Mouse (Mus musculus): ENCODE measurements around the gene Espnl. TPM values are rescaled to one million over a fixed set of nuclear protein-coding genes. Genes with fewer than 3 reads are reported as not detected.

Gene Espnl
- 0.04 and 0.05 TPM in 2 replicates for polyA plus RNA-seq (2015; fragmentation: Nextera tagmentation; extraction: Ambion mirVana)

GRCm38 (mm10) chr1:91321760-91322438 is at the start of gene Espnl:
Gene Espnl, plus strand, starts transcription at chr1:91322075.
- Histone ChIP-seq H3K4me2 (no peak within 1 kb of the TSS), H3K27me3 (no peaks in the 10 kb centered on the region), H3K27ac (no peak within 1 kb of the TSS), H3K4me3 (no peak within 1 kb of the TSS), H3K4me1 (no peaks in the 10 kb centered on the region), H3K9me3 (no peaks in the 10 kb centered on the region), H3K9ac (no peak within 1 kb of the TSS), H3K36me3 (no peaks in the 10 kb centered on the region)
- no peak for ATAC-seq (ENCODE audit: borderline replicate concordance, extremely low read depth, low FRiP score, low TSS enrichment)
- 47% methylated on average over 19 of the region's 19 CpGs for WGBS

- Histone ChIP-seq H3K27ac (no peak overlapping the region), H3K4me3 (no peak overlapping the region), H3K27me3 (no peaks in the 10 kb centered on the region), H3K4me2 (no peak overlapping the region), H3K9me3 (no peaks in the 10 kb centered on the region), H3K4me1 (no peaks in the 10 kb centered on the region), H3K36me3 (peaks cover 15% of the 10 kb centered on the region), H3K9ac (no peak overlapping the region)
- no peak for ATAC-seq (ENCODE audit: borderline replicate concordance, extremely low read depth, low FRiP score, low TSS enrichment)
- WGBS, result 80% methylated on average over 2 of the region's 2 CpGs
These were observed 49.6 kb upstream of the Espnl start for GRCm38 (mm10) chr1:91272260-91272659.

- no peaks in the 10 kb centered on the region for H3K9me3 ChIP-seq
- no peaks in the 10 kb centered on the region for H3K27me3 ChIP-seq
- 94% methylated on average over 4 of the region's 4 CpGs for WGBS
- no peak overlapping the region for H3K4me3 ChIP-seq
- H3K4me1 ChIP-seq, result no peaks in the 10 kb centered on the region
- no peak overlapping the region for H3K27ac ChIP-seq
- no peak for ATAC-seq (ENCODE audit: borderline replicate concordance, extremely low read depth, low FRiP score, low TSS enrichment)
- no peak overlapping the region for H3K9ac ChIP-seq
- H3K36me3 ChIP-seq, result peaks cover 35% of the 10 kb centered on the region
- H3K4me2 ChIP-seq, result no peak overlapping the region
These were observed 45.3 kb upstream of the Espnl start for GRCm38 (mm10) chr1:91276581-91276980.

GRCm38 (mm10) chr1:91277480-91277879 is 44.4 kb upstream of the Espnl start:
- H3K4me2 ChIP-seq, result no peak overlapping the region
- peaks cover 37% of the 10 kb centered on the region for H3K36me3 ChIP-seq
- 83% methylated on average over 2 of the region's 2 CpGs for WGBS
- no peaks in the 10 kb centered on the region for H3K9me3 ChIP-seq
- no peak overlapping the region for H3K27ac ChIP-seq
- no peaks in the 10 kb centered on the region for H3K27me3 ChIP-seq
- H3K9ac ChIP-seq, result no peak overlapping the region
- H3K4me1 ChIP-seq, result no peaks in the 10 kb centered on the region
- H3K4me3 ChIP-seq, result no peak overlapping the region
- no peak for ATAC-seq (ENCODE audit: borderline replicate concordance, extremely low read depth, low FRiP score, low TSS enrichment)

- Histone ChIP-seq H3K9ac (no peak overlapping the region), H3K27ac (no peak overlapping the region), H3K4me1 (no peaks in the 10 kb centered on the region), H3K4me2 (no peak overlapping the region), H3K36me3 (peaks cover 43% of the 10 kb centered on the region), H3K9me3 (no peaks in the 10 kb centered on the region), H3K4me3 (no peak overlapping the region), H3K27me3 (no peaks in the 10 kb centered on the region)
- ATAC-seq (ENCODE audit: borderline replicate concordance, extremely low read depth, low FRiP score, low TSS enrichment), result no peak
- 87% methylated on average over 3 of the region's 3 CpGs for WGBS
These were observed 43.3 kb upstream of the Espnl start for GRCm38 (mm10) chr1:91278410-91279119.

- ATAC-seq (ENCODE audit: borderline replicate concordance, extremely low read depth, low FRiP score, low TSS enrichment), result no peak
- Histone ChIP-seq H3K9ac (no peak overlapping the region), H3K36me3 (peaks cover 43% of the 10 kb centered on the region), H3K27me3 (no peaks in the 10 kb centered on the region), H3K27ac (no peak overlapping the region), H3K4me1 (no peaks in the 10 kb centered on the region), H3K4me3 (no peak overlapping the region), H3K9me3 (no peaks in the 10 kb centered on the region), H3K4me2 (no peak overlapping the region)
- 64% methylated on average over 1 of the region's 1 CpGs for WGBS
These were observed 42.7 kb upstream of the Espnl start for GRCm38 (mm10) chr1:91279126-91279525.

- no peak for ATAC-seq (ENCODE audit: borderline replicate concordance, extremely low read depth, low FRiP score, low TSS enrichment)
- no peaks in the 10 kb centered on the region for H3K4me1 ChIP-seq
- peaks cover 54% of the 10 kb centered on the region for H3K36me3 ChIP-seq
- no peak overlapping the region for H3K4me3 ChIP-seq
- no peaks in the 10 kb centered on the region for H3K27me3 ChIP-seq
- H3K4me2 ChIP-seq, result no peak overlapping the region
- no peak overlapping the region for H3K27ac ChIP-seq
- H3K9me3 ChIP-seq, result no peaks in the 10 kb centered on the region
- H3K9ac ChIP-seq, result no peak overlapping the region
- 84% methylated on average over 1 of the region's 1 CpGs for WGBS
These were observed 39.3 kb upstream of the Espnl start for GRCm38 (mm10) chr1:91282582-91282981.

- Histone ChIP-seq H3K9me3 (no peaks in the 10 kb centered on the region), H3K27ac (no peak overlapping the region), H3K36me3 (peaks cover 39% of the 10 kb centered on the region), H3K27me3 (no peaks in the 10 kb centered on the region), H3K4me1 (no peaks in the 10 kb centered on the region), H3K4me2 (no peak overlapping the region), H3K4me3 (no peak overlapping the region), H3K9ac (no peak overlapping the region)
- ATAC-seq (ENCODE audit: borderline replicate concordance, extremely low read depth, low FRiP score, low TSS enrichment), result no peak
- WGBS, result 96% methylated on average over 1 of the region's 1 CpGs
These were observed 32.5 kb upstream of the Espnl start for GRCm38 (mm10) chr1:91289375-91289774.

GRCm38 (mm10) chr1:91292101-91292825 is 29.6 kb upstream of the Espnl start:
- no peak for ATAC-seq (ENCODE audit: borderline replicate concordance, extremely low read depth, low FRiP score, low TSS enrichment)
- H3K27ac ChIP-seq, result no peak overlapping the region
- 92% methylated on average over 11 of the region's 11 CpGs for WGBS
- H3K36me3 ChIP-seq, result peaks cover 15% of the 10 kb centered on the region; the same call in 1 of the 2 replicates
- H3K4me3 ChIP-seq, result no peak overlapping the region
- no peak overlapping the region for H3K9ac ChIP-seq
- H3K4me1 ChIP-seq, result no peaks in the 10 kb centered on the region
- H3K4me2 ChIP-seq, result no peak overlapping the region
- H3K9me3 ChIP-seq, result no peaks in the 10 kb centered on the region
- no peaks in the 10 kb centered on the region for H3K27me3 ChIP-seq

GRCm38 (mm10) chr1:91295544-91295943 is 26.3 kb upstream of the Espnl start:
- no peak overlapping the region for H3K9ac ChIP-seq
- no peaks in the 10 kb centered on the region for H3K9me3 ChIP-seq
- H3K36me3 ChIP-seq, result peaks cover 1% of the 10 kb centered on the region; the same call in 1 of the 2 replicates
- WGBS, result 90% methylated on average over 6 of the region's 6 CpGs
- H3K4me3 ChIP-seq, result no peak overlapping the region
- no peaks in the 10 kb centered on the region for H3K27me3 ChIP-seq
- H3K4me2 ChIP-seq, result no peak overlapping the region
- no peak for ATAC-seq (ENCODE audit: borderline replicate concordance, extremely low read depth, low FRiP score, low TSS enrichment)
- H3K4me1 ChIP-seq, result peaks cover 13% of the 10 kb centered on the region; the same call in 1 of the 2 replicates
- H3K27ac ChIP-seq, result no peak overlapping the region

GRCm38 (mm10) chr1:91297799-91298744 is 23.8 kb upstream of the Espnl start, which contains the start of gene Scly:
Gene Scly, plus strand, starts transcription at chr1:91298338.
- Histone ChIP-seq H3K9me3 (no peaks in the 10 kb centered on the region), H3K4me3 (peak within 1 kb of the TSS; percentile 71), H3K36me3 (peaks cover 5% of the 10 kb centered on the region; the same call in 1 of the 2 replicates), H3K27me3 (no peaks in the 10 kb centered on the region), H3K4me2 (peak within 1 kb of the TSS; percentile 61), H3K27ac (no peak within 1 kb of the TSS), H3K4me1 (peaks cover 13% of the 10 kb centered on the region; the same call in 1 of the 2 replicates), H3K9ac (peak within 1 kb of the TSS; percentile 66)
- peak; percentile 99 for ATAC-seq (ENCODE audit: borderline replicate concordance, extremely low read depth, low FRiP score, low TSS enrichment)
- 1% methylated on average over 55 of the region's 65 CpGs for WGBS
